Mouse (Mus musculus): ENCODE measurements around the gene Btbd8.
A peak's percentile ranks its signal among the peaks of the same experiment; 100 is the strongest.

Btbd8 gene

GRCm38 (mm10) chr5:107437464-107438281, at the start of gene Btbd8:
Btbd8 (plus strand) TSS chr5:107437997.
- DNase-seq (ENCODE audit: low read depth, low spot score): peak; percentile 96

- DNase-seq (ENCODE audit: low read depth, low spot score): no peak
Observed at GRCm38 (mm10) chr5:107389373-107389772, 48.4 kb upstream of the Btbd8 start.

GRCm38 (mm10) chr5:107394437-107394836, 43.4 kb upstream of the Btbd8 start:
- DNase-seq (ENCODE audit: low read depth, low spot score): no peak

GRCm38 (mm10) chr5:107402436-107402835, 35.4 kb upstream of the Btbd8 start, which contains the start of gene Ephx4:
Ephx4 (plus strand) TSS chr5:107402736.
- no peak for DNase-seq (ENCODE audit: low read depth, low spot score)

- no peak for DNase-seq (ENCODE audit: low read depth, low spot score)
Observed at GRCm38 (mm10) chr5:107403011-107403946, 34.5 kb upstream of the Btbd8 start.

GRCm38 (mm10) chr5:107403947-107404684, 33.7 kb upstream of the Btbd8 start:
- DNase-seq (ENCODE audit: low read depth, low spot score): no peak

- DNase-seq (ENCODE audit: low read depth, low spot score): no peak
Observed at GRCm38 (mm10) chr5:107405361-107405760, 32.4 kb upstream of the Btbd8 start.

- DNase-seq (ENCODE audit: low read depth, low spot score): no peak
Observed at GRCm38 (mm10) chr5:107410305-107410704, 27.5 kb upstream of the Btbd8 start.

- DNase-seq (ENCODE audit: low read depth, low spot score): no peak
Observed at GRCm38 (mm10) chr5:107411326-107411725, 26.5 kb upstream of the Btbd8 start.

GRCm38 (mm10) chr5:107412285-107412684, 25.5 kb upstream of the Btbd8 start:
- DNase-seq (ENCODE audit: low read depth, low spot score): no peak

GRCm38 (mm10) chr5:107415098-107415497, 22.7 kb upstream of the Btbd8 start:
- DNase-seq (ENCODE audit: low read depth, low spot score): no peak

GRCm38 (mm10) chr5:107421676-107422075, 16.1 kb upstream of the Btbd8 start:
- no peak for DNase-seq (ENCODE audit: low read depth, low spot score)

- no peak for DNase-seq (ENCODE audit: low read depth, low spot score)
Observed at GRCm38 (mm10) chr5:107431249-107431648, 6.5 kb upstream of the Btbd8 start, which contains the start of gene Lpcat2b. Lpcat2b (plus strand) TSS chr5:107431549.

- DNase-seq (ENCODE audit: low read depth, low spot score): no peak
Observed at GRCm38 (mm10) chr5:107434001-107434400, 3.8 kb upstream of the Btbd8 start.

GRCm38 (mm10) chr5:107436185-107436584, 1.6 kb upstream of the Btbd8 start:
- no peak for DNase-seq (ENCODE audit: low read depth, low spot score)

- peak; percentile 40 for DNase-seq (ENCODE audit: low read depth, low spot score)
Observed at GRCm38 (mm10) chr5:107436587-107437209, 1.1 kb upstream of the Btbd8 start.

- peak; percentile 41 for DNase-seq (ENCODE audit: low read depth, low spot score)
Observed at GRCm38 (mm10) chr5:107438353-107438752, 556 bp downstream of the Btbd8 start.

GRCm38 (mm10) chr5:107441881-107442280, 4.1 kb downstream of the Btbd8 start:
- no peak for DNase-seq (ENCODE audit: low read depth, low spot score)

GRCm38 (mm10) chr5:107444251-107444650, 6.5 kb downstream of the Btbd8 start:
- DNase-seq (ENCODE audit: low read depth, low spot score): no peak

- no peak for DNase-seq (ENCODE audit: low read depth, low spot score)
Observed at GRCm38 (mm10) chr5:107447977-107448376, 10.2 kb downstream of the Btbd8 start.

GRCm38 (mm10) chr5:107448784-107449183, 11.0 kb downstream of the Btbd8 start:
- no peak for DNase-seq (ENCODE audit: low read depth, low spot score)

All from 3T3-L1 (cell line).